Mouse (Mus musculus): ENCODE measurements around the gene Scn5a. TPM values are rescaled to one million over a fixed set of nuclear protein-coding genes. Genes with fewer than 3 reads are reported as not detected.
A peak's percentile ranks its signal among the peaks of the same experiment; 100 is the strongest.

The Scn5a gene
- polyA plus RNA-seq, 1 experiment from 2014 or later, result 0.01 TPM

GRCm38 (mm10) chr9:119473011-119473410, 105.8 kb downstream of the Scn5a start:
- 84% methylated on average over 1 of the region's 1 CpGs for WGBS (ENCODE audit: insufficient replicate concordance)
- H3K27ac ChIP-seq (ENCODE audit: low read depth), result no peak overlapping the region
- no peak for ATAC-seq

GRCm38 (mm10) chr9:119472412-119472918, 106.4 kb downstream of the Scn5a start:
- no peak overlapping the region for H3K4me3 ChIP-seq (ENCODE audit: low read depth, low read length)
- ATAC-seq (no peak), DNase-seq (no peak)
- WGBS (ENCODE audit: insufficient replicate concordance), result 72% methylated on average over 11 of the region's 11 CpGs
- no peak overlapping the region for H3K27ac ChIP-seq (ENCODE audit: low read depth)
- H3K27me3 ChIP-seq (ENCODE audit: insufficient read depth, low read length), result no peaks in the 10 kb centered on the region
- H3K4me1 ChIP-seq (ENCODE audit: insufficient read depth), result peaks cover 7% of the 10 kb centered on the region
- no peak for TF ChIP-seq CTCF (IDR thresholded peaks at IDR 0.05; ENCODE audit: low read depth)
- TF ChIP-seq EP300 (IDR thresholded peaks at IDR 0.05; ENCODE audit: low read depth), result no peak
- H3K4me2 ChIP-seq (ENCODE audit: low read depth, low read length), result no peak overlapping the region
- H3K36me3 ChIP-seq (replicated peaks; ENCODE audit: insufficient read depth, low read length), result no peaks in the 10 kb centered on the region
- H3K9ac ChIP-seq (replicated peaks), result no peak overlapping the region
- H3K9me3 ChIP-seq (ENCODE audit: low read length), result no peaks in the 10 kb centered on the region

More at GRCm38 (mm10) chr9:119473011-119473410, 105.8 kb downstream of the Scn5a start:
- H3K36me3 ChIP-seq (replicated peaks; ENCODE audit: insufficient read depth, low read length), result no peaks in the 10 kb centered on the region
- no peaks in the 10 kb centered on the region for H3K9me3 ChIP-seq (ENCODE audit: low read length)
- no peak overlapping the region for H3K4me2 ChIP-seq (ENCODE audit: low read depth, low read length)
- H3K27me3 ChIP-seq (ENCODE audit: insufficient read depth, low read length), result no peaks in the 10 kb centered on the region
- no peak overlapping the region for H3K9ac ChIP-seq (replicated peaks)
- peaks cover 7% of the 10 kb centered on the region for H3K4me1 ChIP-seq (ENCODE audit: insufficient read depth)
- DNase-seq, result no peak
- no peak overlapping the region for H3K4me3 ChIP-seq (ENCODE audit: low read depth, low read length)
- TF ChIP-seq CTCF (IDR thresholded peaks at IDR 0.05; ENCODE audit: low read depth) (no peak), EP300 (IDR thresholded peaks at IDR 0.05; ENCODE audit: low read depth) (no peak)

GRCm38 (mm10) chr9:119469691-119470353, 109.0 kb downstream of the Scn5a start:
- peak overlapping the region; percentile 22; the same call in 1 of the 2 replicates for H3K4me2 ChIP-seq (ENCODE audit: low read depth, low read length)
- H3K27ac ChIP-seq (ENCODE audit: low read depth), result no peak overlapping the region
- H3K4me3 ChIP-seq (ENCODE audit: low read depth, low read length), result no peak overlapping the region
- DNase-seq (no peak), ATAC-seq (peak; percentile 92)
- 0 out of 2 replicates have a peak, but pooled peaks cover 4% of the 10 kb centered on the region for H3K36me3 ChIP-seq (replicated peaks; ENCODE audit: insufficient read depth, low read length)
- no peaks in the 10 kb centered on the region for H3K9me3 ChIP-seq (ENCODE audit: low read length)
- H3K27me3 ChIP-seq (ENCODE audit: insufficient read depth, low read length), result no peaks in the 10 kb centered on the region
- TF ChIP-seq EP300 (IDR thresholded peaks at IDR 0.05; ENCODE audit: low read depth) (peak; percentile 63), CTCF (IDR thresholded peaks at IDR 0.05; ENCODE audit: low read depth) (no peak)
- no peak overlapping the region for H3K9ac ChIP-seq (replicated peaks)
- WGBS (ENCODE audit: insufficient replicate concordance), result 60% methylated on average over 8 of the region's 8 CpGs
- peaks cover 7% of the 10 kb centered on the region for H3K4me1 ChIP-seq (ENCODE audit: insufficient read depth)

GRCm38 (mm10) chr9:119465595-119465994, 113.2 kb downstream of the Scn5a start:
- 71% methylated on average over 7 of the region's 7 CpGs for WGBS (ENCODE audit: insufficient replicate concordance)
- ATAC-seq (no peak), DNase-seq (no peak)
- peaks cover 3% of the 10 kb centered on the region; the same call in 1 of the 2 replicates for H3K4me1 ChIP-seq (ENCODE audit: insufficient read depth)
- no peak overlapping the region for H3K4me2 ChIP-seq (ENCODE audit: low read depth, low read length)
- H3K27ac ChIP-seq (ENCODE audit: low read depth), result no peak overlapping the region
- no peaks in the 10 kb centered on the region for H3K27me3 ChIP-seq (ENCODE audit: insufficient read depth, low read length)
- H3K9me3 ChIP-seq (ENCODE audit: low read length), result no peaks in the 10 kb centered on the region
- H3K9ac ChIP-seq (replicated peaks), result no peak overlapping the region
- peaks cover 29% of the 10 kb centered on the region; the same call in 1 of the 2 replicates for H3K36me3 ChIP-seq (replicated peaks; ENCODE audit: insufficient read depth, low read length)
- no peak for TF ChIP-seq EP300 (IDR thresholded peaks at IDR 0.05; ENCODE audit: low read depth)
- peak; percentile 52 for TF ChIP-seq CTCF (IDR thresholded peaks at IDR 0.05; ENCODE audit: low read depth)
- no peak overlapping the region for H3K4me3 ChIP-seq (ENCODE audit: low read depth, low read length)

GRCm38 (mm10) chr9:119465056-119465455, 113.8 kb downstream of the Scn5a start:
- Histone ChIP-seq H3K27me3 (ENCODE audit: insufficient read depth, low read length) (no peaks in the 10 kb centered on the region), H3K4me2 (ENCODE audit: low read depth, low read length) (no peak overlapping the region), H3K9ac (replicated peaks) (no peak overlapping the region), H3K4me1 (ENCODE audit: insufficient read depth) (peaks cover 3% of the 10 kb centered on the region; the same call in 1 of the 2 replicates), H3K9me3 (ENCODE audit: low read length) (no peaks in the 10 kb centered on the region), H3K36me3 (replicated peaks; ENCODE audit: insufficient read depth, low read length) (peaks cover 31% of the 10 kb centered on the region; the same call in 1 of the 2 replicates), H3K4me3 (ENCODE audit: low read depth, low read length) (no peak overlapping the region), H3K27ac (ENCODE audit: low read depth) (no peak overlapping the region)
- 82% methylated on average over 6 of the region's 6 CpGs for WGBS (ENCODE audit: insufficient replicate concordance)
- ATAC-seq (no peak), DNase-seq (no peak)
- TF ChIP-seq EP300 (IDR thresholded peaks at IDR 0.05; ENCODE audit: low read depth), result no peak
- TF ChIP-seq CTCF (IDR thresholded peaks at IDR 0.05; ENCODE audit: low read depth), result no peak

GRCm38 (mm10) chr9:119460410-119460809, 118.4 kb downstream of the Scn5a start:
- Histone ChIP-seq H3K36me3 (replicated peaks; ENCODE audit: insufficient read depth, low read length) (peaks cover 32% of the 10 kb centered on the region; the same call in 1 of the 2 replicates), H3K4me3 (ENCODE audit: low read depth, low read length) (no peak overlapping the region), H3K27ac (ENCODE audit: low read depth) (no peak overlapping the region), H3K9me3 (ENCODE audit: low read length) (no peaks in the 10 kb centered on the region), H3K9ac (replicated peaks) (no peak overlapping the region), H3K4me1 (ENCODE audit: insufficient read depth) (no peaks in the 10 kb centered on the region), H3K27me3 (ENCODE audit: insufficient read depth, low read length) (no peaks in the 10 kb centered on the region), H3K4me2 (ENCODE audit: low read depth, low read length) (no peak overlapping the region)
- TF ChIP-seq CTCF (IDR thresholded peaks at IDR 0.05; ENCODE audit: low read depth), result peak; percentile 94
- TF ChIP-seq EP300 (IDR thresholded peaks at IDR 0.05; ENCODE audit: low read depth), result no peak
- ATAC-seq (peak; percentile 38; the same call in 1 of the 2 replicates), DNase-seq (peak; percentile 67)
- WGBS (ENCODE audit: insufficient replicate concordance), result 43% methylated on average over 8 of the region's 8 CpGs
